Mouse (Mus musculus) spleen, adult 2 months (tissue): Measurements from ENCODE around the gene Mrps26.

Experiments used
- CTCF ChIP-seq: fragments of 200-500 bp; IDR thresholded peaks from 2 replicates; pipeline ENCODE4 v1.5.1; 2011; ENCODE audit warnings: mild to moderate bottlenecking, inconsistent platforms; ENCODE audit not compliant: insufficient read depth, insufficient read length, insufficient replicate concordance; ENCODE audit errors: extremely low read depth
- POLR2A ChIP-seq: fragments of 200-500 bp; IDR thresholded peaks from 2 replicates; pipeline ENCODE4 v1.6.1; 2011; ENCODE audit warnings: low read depth, low read length, inconsistent platforms

DNA sequence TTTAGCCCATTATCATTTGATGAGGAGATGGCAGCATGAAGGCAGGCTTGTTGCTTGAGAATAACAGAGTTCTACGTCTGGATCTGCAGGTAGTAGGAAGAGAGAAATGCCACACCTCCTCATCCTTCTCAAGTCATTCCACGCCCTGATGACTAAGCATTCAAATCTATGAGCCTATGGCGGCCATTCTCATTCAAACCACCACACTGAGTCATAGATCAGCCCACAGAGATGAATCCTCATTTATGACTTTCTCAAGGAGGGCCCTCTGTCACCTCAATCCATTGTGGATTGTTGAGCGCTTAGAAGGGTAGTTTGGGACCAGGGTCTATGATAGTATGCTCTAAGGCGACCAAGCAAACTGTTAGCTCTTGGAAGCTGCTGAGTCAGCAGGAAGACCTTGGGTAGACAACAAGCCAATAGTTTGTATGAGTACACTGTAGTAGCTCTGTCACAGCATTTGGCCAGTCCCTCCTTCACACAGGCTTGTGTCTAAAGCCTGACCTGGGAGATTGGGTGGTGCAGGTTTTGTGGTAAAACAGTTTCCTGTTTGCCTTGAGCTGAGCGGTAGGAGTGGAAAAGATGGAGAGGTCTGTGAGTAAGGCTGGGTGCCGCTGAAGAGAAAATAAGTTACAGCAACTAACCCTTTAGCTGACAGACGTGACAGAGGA lies 24.5 kb upstream of the Mrps26 start:
- TF ChIP-seq CTCF (no peak), POLR2A (no peak)
